Mouse (Mus musculus) c-Kit-positive CD71-negative TER-119-negative erythroid progenitor cells, embryonic 14.5 days (primary cell): ENCODE measurements around the gene Oaf.

ENCODE experiments used
- DNase-seq: peaks from one replicate; pipeline ENCODE4 v3.0.0-alpha.2; 2013; ENCODE audit warnings: low read depth

Oaf gene

DNA sequence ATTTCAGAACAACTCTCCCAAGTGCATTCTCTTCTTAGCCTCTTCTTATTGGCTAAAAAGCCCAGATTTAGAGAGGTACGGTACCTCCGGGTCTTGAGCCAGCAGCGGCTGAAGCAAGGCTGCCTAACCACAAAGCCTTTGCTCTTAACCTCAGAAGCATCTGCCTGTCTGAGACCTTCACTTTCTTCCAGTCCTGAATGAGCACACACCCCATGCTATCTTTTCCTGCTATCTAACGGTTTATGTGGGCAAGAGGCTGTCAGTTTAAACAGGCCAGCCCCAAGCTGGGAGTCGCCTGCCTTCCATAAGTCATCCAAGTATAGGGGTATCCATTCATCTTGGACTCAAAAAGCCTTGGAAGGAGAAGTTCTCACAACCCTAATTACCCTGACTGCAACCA is 2.7 kb upstream of the Oaf start:
- no peak for DNase-seq

DNA sequence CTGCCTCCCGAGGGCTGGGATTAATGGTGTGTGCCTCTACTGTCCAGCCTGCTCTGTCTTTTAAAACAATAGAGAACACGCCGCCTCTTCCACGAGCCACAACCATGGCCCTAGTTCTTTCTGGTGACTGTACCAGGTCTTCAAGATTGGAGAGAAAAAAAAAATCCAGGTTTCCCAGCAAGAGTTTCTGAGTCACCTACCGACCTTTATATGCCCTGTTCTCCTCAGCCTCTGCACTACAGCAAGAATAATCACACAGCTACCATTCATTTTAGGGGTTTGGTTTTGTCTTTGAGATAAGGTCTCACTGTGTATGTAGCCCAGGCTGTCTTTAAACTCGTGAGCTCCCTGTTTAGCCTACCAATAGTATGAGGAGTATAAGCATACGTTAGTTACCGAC is 2.3 kb upstream of the Oaf start:
- no peak for DNase-seq

DNA sequence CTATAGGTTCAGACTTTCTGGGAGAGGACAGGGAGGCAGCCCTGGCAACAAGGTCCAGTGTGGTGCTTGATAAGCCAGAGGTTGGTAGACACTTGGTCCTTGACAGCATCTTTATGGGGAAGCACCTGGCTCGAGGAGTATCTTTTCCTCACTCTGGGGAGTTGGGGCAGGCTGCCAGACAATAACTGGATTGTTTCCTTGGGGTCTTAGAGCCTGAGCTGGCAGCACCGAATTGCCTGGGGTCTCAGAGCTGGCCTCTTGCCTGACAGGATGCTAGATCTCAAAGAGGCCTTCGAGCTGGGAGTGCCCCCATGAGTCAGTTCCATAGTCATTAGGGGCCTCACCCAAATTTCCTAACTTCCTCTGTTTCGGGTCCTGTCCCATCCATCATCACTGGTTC is 1.6 kb upstream of the Oaf start:
- no peak for DNase-seq

DNA sequence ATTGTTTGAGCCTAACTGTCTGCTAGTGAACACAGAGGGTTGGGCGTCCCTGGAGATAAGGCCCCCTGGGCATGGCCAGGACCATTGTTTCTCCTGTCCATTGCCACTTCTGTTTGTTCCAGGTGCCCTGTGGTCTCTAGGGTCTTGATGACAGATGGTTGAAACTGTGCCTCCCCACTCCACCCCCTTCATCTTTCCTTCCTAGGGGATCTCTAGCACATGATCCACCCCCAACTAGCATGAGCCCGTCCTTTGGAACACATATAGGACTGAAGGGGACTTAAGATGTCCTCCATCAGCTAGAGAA is 836 bp upstream of the Oaf start:
- no peak for DNase-seq

DNA sequence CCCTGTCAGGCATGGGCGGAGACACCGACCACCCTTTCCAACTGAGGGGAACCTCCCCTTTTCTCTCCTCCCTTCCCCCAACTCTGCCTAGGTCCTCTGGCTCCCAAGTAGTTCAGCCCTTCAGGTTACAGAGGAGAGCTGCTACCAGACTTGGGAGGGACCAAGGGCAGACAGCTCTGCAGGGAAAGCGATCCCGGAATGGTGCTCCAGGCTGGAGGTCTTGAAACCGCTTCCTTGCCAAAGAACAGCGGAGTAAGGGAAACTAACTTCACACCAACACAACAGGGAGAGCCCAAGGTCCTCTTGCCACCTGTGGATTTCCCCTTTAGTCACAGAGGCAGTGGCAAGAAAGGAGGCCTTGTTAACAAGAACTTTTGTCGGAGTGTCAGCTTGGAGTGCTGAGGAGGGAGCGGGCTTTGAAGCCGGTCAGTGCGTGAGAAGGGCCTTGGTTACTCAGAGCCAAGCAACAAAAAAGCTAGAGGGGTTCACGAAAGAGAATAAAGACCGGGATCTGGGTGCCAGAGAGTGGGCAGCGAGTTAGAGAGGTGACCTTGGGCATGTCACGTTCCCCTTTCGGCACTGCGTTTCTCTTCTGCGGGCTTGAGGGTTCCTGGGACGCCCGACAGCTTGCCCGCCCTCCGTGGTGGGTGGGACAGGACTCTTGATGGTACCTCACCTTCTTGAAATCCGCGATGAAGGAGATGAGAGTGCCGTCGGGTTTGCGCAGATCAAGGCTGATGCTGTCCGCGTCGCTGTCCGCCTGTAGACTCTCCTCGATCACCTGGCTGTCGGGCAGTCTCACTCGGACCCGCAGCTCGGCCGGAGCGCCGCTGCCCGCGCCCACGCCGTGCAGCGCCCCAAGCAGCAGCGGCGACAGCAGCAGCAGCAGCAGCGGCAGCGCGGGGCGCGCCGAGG is 823 bp downstream of the Oaf start:
- DNase-seq, result no peak

DNA sequence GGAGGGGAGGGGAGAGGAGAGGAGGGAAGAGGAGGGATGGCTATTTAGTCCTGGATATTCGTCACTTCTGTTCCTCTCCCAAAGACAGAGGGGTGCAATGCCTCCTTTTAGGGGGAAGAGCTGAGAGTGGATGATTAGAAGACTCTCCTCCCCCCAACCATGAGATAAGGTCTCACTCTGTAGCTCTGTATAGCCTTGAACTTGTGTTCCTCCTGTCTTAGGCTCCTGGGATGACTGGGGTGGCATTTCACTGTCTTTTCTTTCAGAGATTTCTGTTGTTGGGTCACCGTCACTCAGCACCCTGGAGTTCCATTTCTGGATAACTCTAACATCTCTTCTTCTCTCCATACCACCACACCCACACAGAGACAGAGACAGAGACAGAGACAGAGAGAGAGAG is 1.5 kb downstream of the Oaf start:
- no peak for DNase-seq

DNA sequence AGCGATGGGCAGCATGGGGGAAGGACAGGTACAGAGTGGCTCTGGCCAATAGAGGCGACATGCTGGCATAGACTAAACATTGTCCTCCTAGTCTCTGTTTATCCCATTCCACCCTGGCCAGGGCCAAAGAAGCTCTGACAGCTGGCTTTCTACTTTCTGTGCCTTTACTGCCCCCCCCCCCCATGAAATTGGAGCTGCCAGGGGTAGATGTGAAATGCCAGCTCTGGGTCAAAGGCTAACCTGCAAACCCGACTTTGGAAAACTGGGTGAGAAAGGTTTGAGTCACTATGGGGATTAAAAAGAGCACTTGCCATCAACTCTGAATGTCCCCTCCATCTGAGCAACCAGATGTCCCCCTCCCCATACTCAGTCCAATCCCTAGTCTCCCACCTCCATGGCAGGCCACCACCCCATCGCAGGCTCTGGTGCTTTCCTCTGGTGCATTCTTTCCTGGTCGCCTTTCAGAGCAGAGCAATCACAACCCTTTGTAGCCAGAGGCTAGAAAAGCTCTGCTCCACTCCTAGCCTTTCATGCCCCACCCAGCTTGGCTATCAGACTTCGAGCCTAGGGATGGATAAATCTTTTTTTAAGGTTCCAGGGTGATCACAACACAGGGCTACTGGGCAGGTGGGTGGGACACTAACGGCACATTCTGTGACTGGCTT is 2.5 kb downstream of the Oaf start:
- no peak for DNase-seq

DNA sequence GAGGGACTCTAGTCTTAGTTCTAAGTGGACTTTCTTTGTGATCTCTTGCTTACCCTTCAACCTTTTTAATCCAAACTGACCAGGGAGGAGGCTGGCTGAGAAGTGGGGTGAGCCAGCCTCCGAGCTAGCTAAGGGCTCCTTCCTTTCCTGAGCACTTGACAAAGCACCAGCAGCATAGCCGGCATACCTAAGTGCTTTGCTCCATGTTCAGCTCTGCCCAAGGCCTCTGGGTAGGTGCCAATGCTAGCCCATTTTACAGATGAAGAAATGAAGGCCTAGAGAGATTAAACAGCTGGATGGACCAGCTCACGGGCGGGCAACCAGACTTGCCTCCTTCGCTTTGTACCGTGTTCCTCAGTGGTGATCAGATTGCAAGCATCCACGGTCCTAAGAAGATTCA is 3.1 kb downstream of the Oaf start:
- DNase-seq, result no peak

DNA sequence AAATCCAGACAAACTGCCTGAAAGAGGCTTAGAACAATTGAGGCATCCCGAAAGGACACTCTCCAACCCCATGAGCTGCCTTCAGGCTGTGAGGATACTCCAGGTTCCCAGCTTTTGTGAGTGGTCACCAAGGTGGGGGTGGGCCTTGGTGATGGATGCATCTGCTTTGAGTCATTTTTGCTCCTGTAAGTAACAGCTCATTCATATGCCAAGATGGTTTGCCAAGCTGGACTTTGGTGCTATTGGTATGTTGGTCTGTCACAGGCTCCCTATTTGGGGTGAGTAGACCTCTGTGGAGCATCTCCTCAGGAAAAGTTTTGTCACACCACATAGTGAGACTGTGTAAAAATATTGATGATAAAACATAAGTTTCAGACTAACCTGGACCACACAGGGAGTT is 3.6 kb downstream of the Oaf start:
- DNase-seq, result no peak

DNA sequence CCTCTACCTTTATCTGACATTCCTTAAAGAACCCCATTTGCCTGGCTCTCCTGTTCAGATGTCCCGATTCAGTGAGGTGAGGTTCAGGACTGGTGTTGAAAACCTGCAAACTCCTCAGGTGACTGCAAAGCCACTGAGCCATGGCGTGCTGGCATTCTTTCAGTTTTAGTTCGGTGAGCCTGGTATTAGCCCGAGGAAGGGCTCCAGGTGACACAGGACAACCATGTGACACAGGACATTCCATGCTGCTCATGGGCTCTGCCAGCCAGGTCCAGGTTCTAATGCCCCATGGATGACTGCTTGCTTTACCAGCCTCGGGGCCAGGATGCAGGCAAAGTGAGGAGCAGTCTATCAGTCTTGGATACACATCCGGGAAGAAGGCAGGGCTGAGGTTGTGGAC is 4.4 kb downstream of the Oaf start:
- no peak for DNase-seq

DNA sequence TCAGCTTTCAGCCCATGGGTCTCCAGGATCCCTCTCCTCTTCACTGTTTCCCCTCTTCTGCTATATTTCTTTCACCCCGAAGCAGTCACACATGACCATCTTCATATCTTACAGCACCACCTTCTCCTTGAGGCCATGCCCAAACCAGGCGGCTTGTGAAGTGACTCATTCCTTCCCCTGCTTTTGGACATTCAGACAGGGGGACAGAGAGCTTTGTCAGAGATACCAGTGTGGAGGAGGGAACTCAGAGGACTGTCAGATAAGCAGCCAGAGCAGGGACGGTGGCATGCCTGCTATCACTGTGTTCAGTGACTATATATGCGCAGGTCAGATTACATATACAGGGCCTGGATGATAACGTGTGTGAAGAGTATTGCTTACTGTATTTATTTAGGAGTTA is 5.2 kb downstream of the Oaf start:
- peak; percentile 66 for DNase-seq

DNA sequence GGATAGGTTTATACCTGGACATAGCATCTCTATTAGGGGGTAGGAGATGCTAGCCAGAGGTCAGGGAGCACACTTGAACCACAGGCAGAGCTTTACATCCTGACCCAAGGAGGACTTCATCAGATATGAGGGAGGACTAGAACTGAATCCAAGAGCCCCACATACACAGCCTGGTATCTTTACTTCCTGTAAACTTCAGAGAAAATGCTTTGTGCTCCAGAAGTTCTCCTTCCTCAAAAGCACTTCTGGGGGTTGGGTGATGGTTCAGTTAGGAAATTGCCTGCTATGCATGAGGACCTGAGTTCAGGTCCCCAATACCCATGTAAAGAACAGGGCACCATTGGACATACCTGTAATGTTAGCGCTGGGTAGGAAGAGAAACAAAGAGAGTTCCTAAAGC is 6.2 kb downstream of the Oaf start:
- no peak for DNase-seq

DNA sequence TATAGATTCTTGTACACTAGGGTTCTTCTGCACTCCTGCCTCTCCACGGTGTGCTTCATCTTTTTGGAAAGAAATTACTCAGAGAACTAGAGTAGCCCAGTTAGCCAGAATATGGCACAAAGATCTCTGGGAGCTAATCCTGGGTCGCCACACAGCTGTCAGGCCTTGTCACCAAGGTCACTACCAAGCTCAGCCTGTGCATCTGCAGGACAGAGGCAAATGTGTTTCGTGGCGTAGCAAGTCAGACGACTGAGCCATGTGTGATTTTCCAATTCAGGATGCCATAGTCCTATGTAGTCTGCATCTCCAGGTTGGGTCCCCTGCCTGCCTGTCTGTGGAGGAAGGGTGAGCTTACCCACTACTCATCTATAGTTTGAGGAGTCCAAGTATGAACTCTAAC is 6.7 kb downstream of the Oaf start:
- DNase-seq, result no peak

DNA sequence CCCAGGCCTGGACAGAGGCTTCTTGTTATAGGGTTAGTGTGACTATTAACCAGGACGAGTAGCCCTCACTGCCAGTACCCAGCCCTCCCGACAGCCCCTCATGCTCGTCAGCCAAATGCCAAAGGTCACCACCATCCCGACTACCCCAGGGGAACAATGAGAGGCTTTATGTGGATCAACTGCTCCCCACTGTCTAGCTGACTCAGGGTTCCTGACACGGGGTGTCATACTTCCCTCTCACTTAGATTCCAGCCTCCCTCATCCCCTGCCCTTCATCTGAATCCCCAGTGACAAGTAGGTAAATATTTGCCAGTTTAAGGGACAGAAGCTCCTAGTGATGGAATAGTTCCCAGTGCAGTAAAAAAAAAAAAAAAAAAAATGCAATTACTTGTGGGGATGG is 7.4 kb downstream of the Oaf start:
- DNase-seq, result no peak

DNA sequence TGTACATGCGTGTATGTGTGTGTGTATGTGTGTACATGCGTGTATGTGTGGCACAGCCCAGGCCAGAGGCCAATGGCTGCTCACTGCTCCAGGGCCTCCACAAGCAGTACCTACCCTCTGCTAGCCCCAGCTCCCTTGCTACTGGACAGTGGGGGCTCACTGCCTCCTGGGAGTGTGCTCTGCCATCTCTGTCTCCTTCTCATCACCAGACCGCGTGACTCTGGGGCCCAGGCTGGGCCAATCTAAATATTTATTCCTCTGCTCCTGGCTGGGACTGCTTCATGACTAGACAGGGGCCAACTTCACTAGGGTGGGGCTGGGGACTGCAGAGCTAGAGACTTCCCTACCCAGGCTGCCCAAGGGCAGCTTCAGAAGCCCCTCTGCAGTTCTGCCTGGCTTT is 7.9 kb downstream of the Oaf start:
- no peak for DNase-seq

DNA sequence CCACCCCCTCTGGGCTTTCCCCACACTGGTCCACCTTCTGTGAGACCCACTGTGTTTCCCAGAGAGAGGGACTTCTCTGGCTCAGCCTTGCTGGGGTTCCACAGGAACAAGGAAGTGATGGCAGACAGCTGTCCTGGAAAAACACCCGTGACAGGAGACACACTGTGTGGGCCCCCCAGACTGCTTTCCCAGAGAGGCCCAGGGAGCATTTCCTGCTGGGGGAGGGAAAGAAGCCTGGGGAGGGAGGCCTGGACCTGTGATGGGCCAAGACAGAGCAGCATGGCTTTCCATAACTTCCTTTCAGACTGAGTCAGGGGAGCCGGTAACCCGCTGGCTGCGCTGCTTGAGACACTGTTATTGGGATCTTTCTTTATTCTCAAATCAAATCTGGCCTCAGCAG is 8.8 kb downstream of the Oaf start:
- DNase-seq, result no peak

DNA sequence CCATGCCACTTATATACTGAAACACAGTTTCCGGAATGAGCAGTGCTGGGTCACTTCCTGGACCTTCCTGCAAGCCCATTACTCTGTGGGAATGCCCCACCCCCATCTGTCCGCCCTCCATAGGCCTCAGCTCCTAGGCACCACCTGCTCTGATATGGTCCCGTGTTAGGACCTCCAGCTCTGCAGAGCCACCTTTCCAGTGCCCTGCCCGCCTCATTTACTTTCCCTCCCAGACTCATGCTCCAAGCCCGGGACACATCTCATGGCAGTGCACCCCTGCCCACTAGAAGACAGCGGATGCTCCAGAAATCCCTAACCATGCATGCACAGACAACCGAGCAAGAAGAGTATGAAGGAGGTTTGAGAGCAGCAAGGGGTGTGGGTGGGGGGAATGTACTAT is 9.7 kb downstream of the Oaf start:
- DNase-seq, result no peak

DNA sequence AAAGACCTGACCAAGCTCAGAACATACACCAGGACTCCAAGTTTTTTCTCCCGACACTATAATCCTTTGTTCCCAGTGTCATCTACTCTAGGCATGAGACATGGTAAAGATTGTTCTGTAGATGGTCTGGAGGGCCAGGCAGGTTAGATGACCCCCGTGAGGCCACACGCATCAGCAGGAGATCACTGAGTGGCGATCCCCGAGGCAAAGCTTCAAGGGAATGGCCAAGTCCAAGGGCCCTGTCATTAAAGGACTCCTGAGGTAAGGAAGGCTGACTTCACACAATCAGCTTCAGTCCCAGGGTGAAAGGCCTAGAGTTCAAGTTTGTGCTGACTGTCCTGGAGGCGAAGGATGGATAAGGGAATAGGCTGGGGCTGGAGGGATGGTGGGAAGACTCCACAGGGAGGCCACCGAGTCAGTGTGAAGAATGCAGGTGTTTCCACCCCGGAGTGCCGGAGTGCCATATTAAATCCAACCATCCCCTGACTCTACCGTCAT is 10.3 kb downstream of the Oaf start:
- DNase-seq, result no peak

DNA sequence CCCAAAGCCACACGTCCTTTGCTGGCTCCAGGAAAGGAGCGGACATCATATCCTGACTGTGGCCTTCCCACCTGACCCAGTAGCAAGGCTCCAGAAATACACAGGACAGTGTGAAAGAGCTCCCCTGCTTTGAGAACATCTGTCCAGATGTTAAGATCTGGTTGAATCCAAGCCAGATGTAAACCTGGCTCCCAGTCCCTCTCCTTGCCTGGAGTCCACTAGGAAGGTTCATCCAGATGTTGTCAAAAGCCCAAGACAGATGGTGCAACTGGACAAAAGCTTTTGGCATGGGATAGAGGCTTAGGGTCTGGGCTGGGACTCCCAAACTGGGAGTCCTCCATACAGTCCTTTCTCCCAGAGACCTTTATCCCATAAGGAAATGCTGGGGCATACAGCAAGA is 11.0 kb downstream of the Oaf start:
- DNase-seq, result no peak

DNA sequence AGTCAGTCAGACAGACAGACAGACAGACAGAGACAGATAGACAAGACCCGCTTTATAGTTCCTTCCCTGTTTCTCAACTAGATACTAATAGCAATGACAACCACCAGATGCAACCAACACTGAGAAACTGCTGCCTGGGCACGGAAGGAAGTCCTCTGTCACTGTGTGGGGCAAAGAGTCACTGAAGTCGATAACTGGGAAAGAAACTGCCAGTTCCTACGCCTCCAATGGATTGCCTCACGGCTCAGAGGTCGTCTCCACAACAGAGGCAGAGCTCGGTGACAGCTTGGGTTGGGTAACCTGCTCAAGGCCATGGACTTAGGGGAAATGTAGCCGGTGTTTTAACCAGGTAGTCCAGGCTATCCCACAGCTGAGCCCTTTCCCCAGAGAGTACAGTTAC is 12.1 kb downstream of the Oaf start:
- no peak for DNase-seq

DNA sequence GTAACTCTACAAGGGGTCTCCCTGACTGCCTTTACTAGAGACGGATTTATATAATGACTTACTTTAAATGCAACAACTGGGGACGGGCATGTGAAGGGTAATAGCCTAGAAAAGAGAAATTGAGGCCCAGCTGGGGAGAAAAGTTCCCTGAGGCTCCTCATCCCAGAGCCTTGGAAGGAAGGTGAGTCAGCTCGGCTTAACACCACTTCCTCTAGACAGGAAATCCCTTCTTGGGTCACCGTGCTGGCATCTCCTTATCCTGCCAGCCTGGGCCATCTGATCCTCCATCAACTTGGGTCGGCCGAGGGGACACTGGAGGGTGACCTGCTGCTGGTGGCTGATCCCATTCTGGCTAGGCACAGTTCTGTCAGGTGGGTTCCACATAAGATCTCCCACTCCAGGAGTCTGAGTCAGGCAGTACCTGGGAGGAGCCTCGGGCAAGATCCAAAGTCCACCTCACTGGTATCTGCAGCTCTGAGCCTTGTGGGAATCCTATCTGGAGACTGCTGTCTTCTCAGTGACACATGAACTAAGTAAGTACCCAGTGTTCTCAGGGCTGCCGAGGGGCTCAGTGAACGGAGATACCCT is 13.0 kb downstream of the Oaf start:
- no peak for DNase-seq

DNA sequence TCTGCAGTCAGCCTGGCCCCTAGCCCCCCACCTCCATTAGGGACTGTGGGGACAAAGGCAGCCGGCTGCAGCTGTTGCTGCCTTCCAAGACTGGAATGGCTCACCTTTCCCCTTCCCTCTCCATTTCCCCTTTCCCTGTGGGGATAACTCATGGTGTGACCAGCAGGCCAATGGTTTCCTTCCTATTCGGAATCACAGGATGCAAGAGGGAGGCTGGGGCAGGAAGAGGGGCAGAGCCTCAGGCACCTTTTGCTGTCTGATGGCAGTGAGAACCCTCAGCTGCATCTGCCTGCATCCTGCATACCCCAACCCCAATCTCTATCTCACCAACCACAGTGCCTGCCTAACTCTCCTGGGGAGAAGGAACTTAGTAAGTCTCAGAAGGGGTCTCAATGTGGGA is 14.2 kb downstream of the Oaf start:
- no peak for DNase-seq

DNA sequence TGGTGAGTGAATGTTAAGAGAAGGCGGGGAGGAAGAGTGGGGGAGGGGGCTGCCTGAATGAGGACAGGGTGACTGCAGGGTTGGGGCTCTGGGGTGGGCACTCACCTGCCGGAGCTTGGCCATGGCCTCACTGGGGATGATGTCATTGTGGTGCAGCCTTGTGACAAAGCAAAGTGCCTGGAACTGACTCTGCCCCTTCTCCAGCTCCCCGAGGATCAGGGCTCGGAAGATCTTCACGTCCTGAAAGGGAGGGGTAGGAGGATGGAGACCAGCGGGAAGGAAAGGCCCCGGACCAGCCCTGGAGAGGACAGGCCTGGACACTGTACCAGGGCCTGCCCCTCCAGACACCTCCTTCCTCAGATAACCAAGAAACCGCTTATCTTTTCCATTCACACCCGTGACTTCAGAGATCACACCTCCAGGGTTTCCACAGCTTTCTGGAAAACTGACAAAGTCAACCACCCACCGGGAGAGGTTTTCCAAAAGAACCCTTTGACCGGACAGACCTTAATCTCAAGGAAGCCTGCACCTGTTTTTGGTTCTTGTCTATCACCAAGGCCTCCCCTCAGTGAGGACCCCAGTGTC is 14.8 kb downstream of the Oaf start:
- no peak for DNase-seq
